Mouse (Mus musculus) CH12.LX (cell line): Measurements from ENCODE around the gene Pbx1. TPM values are rescaled to one million over a fixed set of nuclear protein-coding genes. Genes with fewer than 3 reads are reported as not detected.

ENCODE experiments used
- DNase-seq: peaks from one replicate; pipeline ENCODE4 v3.0.0-alpha.2; 2013; ENCODE audit errors: extremely low read depth
- H3K27ac ChIP-seq: 2 replicates; pipeline ENCODE4 v1.5.1; 2012; ENCODE audit warnings: low read depth, mild to moderate bottlenecking, control low read depth, moderate library complexity; ENCODE audit not compliant: insufficient read depth
- H3K27me3 ChIP-seq: replicated peaks from 2 replicates; pipeline ENCODE3; 2012; ENCODE audit warnings: inconsistent platforms
- H3K36me3 ChIP-seq, 2 experiments: replicated peaks in 1 of 2; 2 replicates each; pipeline versions ENCODE3 to v1.6.1; 2012; ENCODE audit warnings: inconsistent platforms in 1 of 2, low read length in 1 of 2, mild to moderate bottlenecking in 1 of 2, mixed read lengths in 1 of 2, moderate library complexity in 1 of 2; ENCODE audit not compliant: control insufficient read depth in 1 of 2, insufficient read depth in 1 of 2
- H3K4me1 ChIP-seq, 2 experiments: 2 replicates each; pipeline ENCODE4 v1.6.1; 2012; ENCODE audit warnings: inconsistent platforms in 1 of 2, moderate library complexity in 1 of 2; ENCODE audit not compliant: insufficient read depth in 2 of 2, control insufficient read depth in 1 of 2
- H3K4me2 ChIP-seq: 2 replicates; pipeline ENCODE4 v1.6.1; 2012; ENCODE audit warnings: low read depth, mild to moderate bottlenecking, control low read depth; ENCODE audit not compliant: poor library complexity, insufficient read depth, severe bottlenecking
- H3K4me3 ChIP-seq, 3 experiments: fragments of 150-350 bp in 1 of 3; sonication (generic) in 1 of 3; replicated peaks in 1 of 3; 2 replicates each; pipeline versions ENCODE3 to v1.5.1; 2011 to 2012; ENCODE audit warnings: low read depth in 2 of 3, low read length in 2 of 3, mild to moderate bottlenecking in 2 of 3, moderate library complexity in 2 of 3, control low read depth in 1 of 3, improper control_type of control experiment in 1 of 3, inconsistent platforms in 1 of 3, mixed read lengths in 1 of 3; ENCODE audit not compliant: poor library complexity in 1 of 3
- H3K79me2 ChIP-seq: replicated peaks from 2 replicates; pipeline ENCODE4 v1.6.1; 2012; ENCODE audit warnings: mild to moderate bottlenecking, moderate library complexity; ENCODE audit not compliant: control insufficient read depth, poor library complexity, insufficient read depth, severe bottlenecking; ENCODE audit errors: extremely low read depth
- H3K9ac ChIP-seq: 2 replicates; pipeline ENCODE4 v1.6.1; 2012; ENCODE audit warnings: low read depth, mild to moderate bottlenecking, control low read depth, moderate library complexity; ENCODE audit not compliant: insufficient read depth
- H3K9me3 ChIP-seq: replicated peaks from 2 replicates; pipeline ENCODE3; 2012; ENCODE audit warnings: low read length, inconsistent platforms, mixed read lengths
- CTCF ChIP-seq, 2 experiments: IDR thresholded peaks in 1 of 2; conservative IDR thresholded peaks in 1 of 2; 2 replicates each; pipeline ENCODE4 v1.5.1; 2011 to 2012; ENCODE audit warnings: low read depth in 2 of 2, low read length in 2 of 2, improper control_type of control experiment in 1 of 2, inconsistent platforms in 1 of 2, mild to moderate bottlenecking in 1 of 2, moderate library complexity in 1 of 2
- GABPA ChIP-seq: IDR thresholded peaks from 2 replicates; pipeline ENCODE4 v1.6.1; 2012; ENCODE audit warnings: low read depth, low read length, improper control_type of control experiment, inconsistent platforms; ENCODE audit not compliant: insufficient replicate concordance
- JUN ChIP-seq: IDR thresholded peaks from 2 replicates; pipeline ENCODE4 v1.6.1; 2011; ENCODE audit warnings: low read depth, mild to moderate bottlenecking, low read length, improper control_type of control experiment, moderate library complexity; ENCODE audit not compliant: insufficient read depth
- JUND ChIP-seq: conservative IDR thresholded peaks from 2 replicates; pipeline ENCODE4 v1.6.1; 2011; ENCODE audit warnings: low read depth, low read length, improper control_type of control experiment
- NRF1 ChIP-seq: IDR thresholded peaks from 2 replicates; pipeline ENCODE4 v1.6.1; 2014; ENCODE audit warnings: low read depth, mild to moderate bottlenecking, inconsistent platforms, low read length, improper control_type of control experiment, moderate library complexity
- PAX5 ChIP-seq: IDR thresholded peaks from 2 replicates; pipeline ENCODE4 v1.6.1; 2012; ENCODE audit warnings: low read length, inconsistent platforms, mixed read lengths
- POLR2AphosphoS2 ChIP-seq: IDR thresholded peaks from 2 replicates; pipeline ENCODE4 v1.6.1; 2011; ENCODE audit warnings: low read depth, low read length, improper control_type of control experiment
- SIN3A ChIP-seq: IDR thresholded peaks from 2 replicates; pipeline ENCODE4 v1.6.1; 2012; ENCODE audit warnings: low read length, improper control_type of control experiment, inconsistent platforms
- TCF12 ChIP-seq: IDR thresholded peaks from 2 replicates; pipeline ENCODE4 v1.6.1; 2014; ENCODE audit warnings: low read depth, mild to moderate bottlenecking, inconsistent platforms, low read length, improper control_type of control experiment
- USF2 ChIP-seq: conservative IDR thresholded peaks from 2 replicates; pipeline ENCODE4 v1.6.1; 2011; ENCODE audit warnings: low read depth, low read length, improper control_type of control experiment
- ZC3H11A ChIP-seq: IDR thresholded peaks from 2 replicates; pipeline ENCODE4 v1.6.1; 2012; ENCODE audit warnings: low read depth, mild to moderate bottlenecking, inconsistent platforms, low read length, improper control_type of control experiment
- ZMIZ1 ChIP-seq: IDR thresholded peaks from 2 replicates; pipeline ENCODE4 v1.6.1; 2012; ENCODE audit warnings: low read depth, mild to moderate bottlenecking, inconsistent platforms, low read length, improper control_type of control experiment
- dilution Hi-C: fragments of 300-500 bp; cut with MboI; formaldehyde crosslinking; loops from 2 replicates; pipeline ENCODE4 v1.14.3; 2020; ENCODE audit warnings: low sequenced_read_pairs; ENCODE audit not compliant: extremely low pct_unique_long_range_greater_than_20kb, extremely low pct_ligation_motif_present
- in situ Hi-C: fragments of 300-500 bp; cut with MboI; formaldehyde crosslinking; loops from 3 replicates; pipeline ENCODE4 v1.14.3; 2019; ENCODE audit warnings: low sequenced_read_pairs, low pct_ligation_motif_present, low pct_unique_long_range_greater_than_20kb, mixed read lengths
- polyA plus RNA-seq: library from polyadenylated mRNA; unstranded; fragments of >175 nt; gene quantifications from 2 replicates; pipeline ENCODE4 v1.2.1, GENCODE M21; 2012; ENCODE audit warnings: low read depth; ENCODE audit not compliant: insufficient read length
- total RNA-seq, 2 experiments: library from RNA; depleted of rRNA; stranded (reverse); fragments of 300-350 nt in 1 of 2; fragments of >200 nt in 1 of 2; gene quantifications; 2 replicates each; pipeline ENCODE4 v1.2.3; 2012 to 2014

Gene Pbx1
- total and polyA plus RNA-seq, 3 experiments: not detected

GRCm38 (mm10) chr1:168245539-168245938, 186.5 kb downstream of the Pbx1 start:
- Histone ChIP-seq H3K9me3 (peaks cover 78% of the 10 kb centered on the region), H3K27ac (no peak overlapping the region), H3K36me3 (no peaks in the 10 kb centered on the region), H3K4me2 (no peak overlapping the region), H3K9ac (no peak overlapping the region), H3K27me3 (no peaks in the 10 kb centered on the region), H3K79me2 (no peaks in the 10 kb centered on the region), H3K4me3 (no peak overlapping the region), H3K4me1 (no peaks in the 10 kb centered on the region)
- in situ Hi-C loops (no loop called here), dilution Hi-C loops (no loop called here)
- DNase-seq: no peak
- no peak for TF ChIP-seq SIN3A
- no peak for TF ChIP-seq POLR2AphosphoS2
- TF ChIP-seq JUN: no peak
- no peak for TF ChIP-seq NRF1
- TF ChIP-seq ZMIZ1: no peak
- no peak for TF ChIP-seq ZC3H11A
- TF ChIP-seq CTCF (conservative IDR thresholded peaks at IDR 0.05 in 1 of 2, IDR thresholded peaks at IDR 0.05 in 1 of 2; ENCODE audit: low read depth in 2 of 2, low read length in 2 of 2): no peak
- TF ChIP-seq TCF12: no peak
- TF ChIP-seq JUND: no peak
- TF ChIP-seq USF2: no peak

DNA sequence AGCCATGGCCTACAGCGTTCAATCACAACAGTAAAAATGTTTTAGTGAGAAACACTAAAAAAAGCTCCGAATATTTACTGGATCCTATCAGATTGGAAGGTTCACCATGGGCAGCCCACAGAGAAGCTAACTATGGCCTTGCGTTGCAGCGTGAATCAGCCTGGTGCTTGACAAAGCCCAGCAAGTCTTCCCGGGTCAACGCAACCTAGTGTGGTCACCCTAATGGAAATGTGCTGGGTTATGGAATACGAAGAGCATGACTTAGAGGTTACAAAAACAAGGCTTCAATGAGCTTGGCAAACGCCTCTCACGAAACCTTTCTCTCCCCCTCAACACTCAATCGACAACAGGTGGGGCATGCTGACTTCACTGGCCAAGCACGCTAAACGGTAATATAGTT, 188.3 kb downstream of the Pbx1 start:
- in situ Hi-C loops (no loop called here), dilution Hi-C loops (no loop called here)
- no peaks in the 10 kb centered on the region for H3K4me1 ChIP-seq
- no peak overlapping the region for H3K9ac ChIP-seq
- TF ChIP-seq PAX5: no peak
- no peak for TF ChIP-seq JUN
- H3K4me2 ChIP-seq: no peak overlapping the region
- H3K27ac ChIP-seq: no peak overlapping the region
- no peaks in the 10 kb centered on the region for H3K27me3 ChIP-seq
- no peak overlapping the region for H3K4me3 ChIP-seq
- H3K36me3 ChIP-seq: no peaks in the 10 kb centered on the region
- no peak for DNase-seq
- H3K9me3 ChIP-seq: peaks cover 79% of the 10 kb centered on the region
- no peaks in the 10 kb centered on the region for H3K79me2 ChIP-seq

DNA sequence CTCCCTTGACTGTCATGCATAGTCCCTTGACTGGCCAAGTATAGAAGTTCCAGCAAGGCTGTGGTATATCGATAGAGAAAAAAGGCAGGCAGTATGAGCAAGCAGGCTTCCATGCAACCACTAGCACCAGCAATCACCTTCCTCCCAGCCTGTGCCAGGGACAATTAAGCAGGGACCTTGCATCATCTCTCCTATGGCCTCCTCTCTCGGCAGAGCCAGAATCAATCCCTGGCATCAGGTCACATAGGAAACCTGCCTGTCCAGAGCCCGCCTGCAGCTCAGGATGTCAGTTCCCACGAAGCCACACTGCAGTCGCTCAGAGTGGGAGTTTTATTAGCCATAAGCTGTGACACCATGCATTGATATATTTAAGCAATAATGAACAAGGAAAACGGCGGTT, 189.0 kb downstream of the Pbx1 start:
- no peak overlapping the region for H3K9ac ChIP-seq

More for the DNA sequence above, 189.0 kb downstream of the Pbx1 start:
- H3K4me1 ChIP-seq: no peaks in the 10 kb centered on the region
- H3K79me2 ChIP-seq: no peaks in the 10 kb centered on the region
- dilution Hi-C loops: no loop called here
- in situ Hi-C loops: no loop called here
- peaks cover 79% of the 10 kb centered on the region for H3K9me3 ChIP-seq
- DNase-seq: no peak
- no peaks in the 10 kb centered on the region for H3K36me3 ChIP-seq
- no peak overlapping the region for H3K4me3 ChIP-seq
- TF ChIP-seq GABPA: no peak
- TF ChIP-seq, all 38 proteins: peak for 0
- Histone ChIP-seq H3K27me3 (no peaks in the 10 kb centered on the region), H3K4me2 (no peak overlapping the region), H3K27ac (no peak overlapping the region)
